Mouse (Mus musculus): ENCODE results near the gene Stc2.
A peak's percentile ranks its signal among the peaks of the same experiment; 100 is the strongest.

Gene Stc2

GRCm38 (mm10) chr11:31369648-31370286, at the start of gene Stc2:
Stc2 (minus strand) TSS chr11:31370074.
- peak; percentile 89 for DNase-seq

- DNase-seq = no peak
These were observed 47.2 kb upstream of the Stc2 start for GRCm38 (mm10) chr11:31417071-31417470.

- no peak for DNase-seq
These were observed 42.5 kb upstream of the Stc2 start for GRCm38 (mm10) chr11:31412376-31412775.

- DNase-seq = no peak
These were observed 36.9 kb upstream of the Stc2 start for GRCm38 (mm10) chr11:31406736-31407135.

GRCm38 (mm10) chr11:31403080-31403479, 33.2 kb upstream of the Stc2 start:
- no peak for DNase-seq

- no peak for DNase-seq
These were observed 28.7 kb upstream of the Stc2 start for GRCm38 (mm10) chr11:31398604-31399003.

- DNase-seq = no peak
These were observed 27.0 kb upstream of the Stc2 start for GRCm38 (mm10) chr11:31396638-31397417.

- no peak for DNase-seq
These were observed 24.2 kb upstream of the Stc2 start for GRCm38 (mm10) chr11:31394026-31394425.

GRCm38 (mm10) chr11:31392340-31392739, 22.5 kb upstream of the Stc2 start:
- DNase-seq = no peak

- DNase-seq = no peak
These were observed 19.0 kb upstream of the Stc2 start for GRCm38 (mm10) chr11:31388890-31389289.

- DNase-seq = no peak
These were observed 17.7 kb upstream of the Stc2 start for GRCm38 (mm10) chr11:31387526-31387925.

GRCm38 (mm10) chr11:31386571-31386970, 16.7 kb upstream of the Stc2 start:
- DNase-seq = no peak

GRCm38 (mm10) chr11:31383968-31384367, 14.1 kb upstream of the Stc2 start:
- DNase-seq = no peak

- no peak for DNase-seq
These were observed 12.3 kb upstream of the Stc2 start for GRCm38 (mm10) chr11:31382145-31382544.

- peak; percentile 60 for DNase-seq
These were observed 3.6 kb upstream of the Stc2 start for GRCm38 (mm10) chr11:31373438-31373837.

- DNase-seq = no peak
These were observed 2.3 kb upstream of the Stc2 start for GRCm38 (mm10) chr11:31372206-31372605.

GRCm38 (mm10) chr11:31371256-31371838, 1.5 kb upstream of the Stc2 start:
- peak; percentile 38 for DNase-seq

- peak; percentile 12 for DNase-seq
These were observed 759 bp upstream of the Stc2 start for GRCm38 (mm10) chr11:31370436-31371230.

GRCm38 (mm10) chr11:31368965-31369647, 768 bp downstream of the Stc2 start:
- peak; percentile 69 for DNase-seq

- DNase-seq = peak; percentile 26
These were observed 1.5 kb downstream of the Stc2 start for GRCm38 (mm10) chr11:31368252-31368964.

- no peak for DNase-seq
These were observed 3.0 kb downstream of the Stc2 start for GRCm38 (mm10) chr11:31366827-31367226.

GRCm38 (mm10) chr11:31366421-31366820, 3.5 kb downstream of the Stc2 start:
- no peak for DNase-seq

All from embryo, embryonic 11 days (tissue).